18 mouse cellular contexts compared by ENCODE assay signal in the genomic region with DNA sequence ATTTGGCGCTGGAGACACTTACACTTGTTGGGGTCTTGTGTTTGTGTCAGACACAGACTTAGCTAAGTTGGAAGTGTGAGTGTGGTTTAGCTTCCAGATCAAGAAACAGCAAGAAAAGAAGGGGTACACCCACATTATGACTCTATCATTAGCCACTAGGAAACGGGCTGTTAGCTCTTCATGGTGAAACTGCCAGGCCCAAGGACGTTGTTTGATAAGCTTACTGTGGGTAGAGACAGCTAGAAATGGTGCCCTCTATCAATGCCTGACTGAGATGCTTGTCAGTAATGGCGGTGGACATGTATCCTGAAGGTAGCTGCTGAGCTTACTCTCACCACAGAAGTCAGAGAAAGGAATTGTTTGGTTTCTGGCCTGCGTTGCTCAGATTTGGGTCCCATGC.
DNase-seq lines count a peak whose midpoint lies in the region; ATAC-seq lines count a peak whose summit lies in the region.
"Had no signal": no experiment of that assay in that cellular context is flagged by ENCODE, and none has a peak within 500 bp of the region (broad histone marks: within the 10 kb centered on the region; RNA-seq: fewer than 3 reads in every experiment).

No protein-coding gene starts in this region.

- H3K4me3 ChIP-seq in liver, embryonic 13.5 days (replicated peaks): no peak overlapping the region
- H3K4me3 ChIP-seq: embryonic facial prominence, embryonic 12.5 days; forebrain, embryonic 12.5 days; heart, embryonic 12.5 days; hindbrain, embryonic 12.5 days had no signal

- peak overlapping the region; percentile 57 for H3K27ac ChIP-seq in liver, embryonic 13.5 days
- H3K27ac ChIP-seq: forebrain, embryonic 12.5 days; hindbrain, embryonic 12.5 days had no signal

- H3K9me3 ChIP-seq in liver, embryonic 13.5 days (replicated peaks): no peaks in the 10 kb centered on the region
- H3K9me3 ChIP-seq: embryonic facial prominence, embryonic 12.5 days; forebrain, embryonic 12.5 days; heart, embryonic 12.5 days; hindbrain, embryonic 12.5 days had no signal

- 0 out of 2 replicates have a peak, but pooled peaks have one; percentile 36 for ATAC-seq in erythroid progenitor cell, adult 5-6 weeks (replicated peaks; ENCODE audit: low FRiP score, poor library complexity, severe bottlenecking)
- peak; percentile 61 for ATAC-seq in liver, embryonic 13.5 days (ENCODE audit: low read depth)
- ATAC-seq in megakaryocyte progenitor cell, adult 5-6 weeks (replicated peaks; ENCODE audit: poor library complexity): peak; percentile 58
- ATAC-seq: forebrain, embryonic 16.5 days; hindbrain, embryonic 16.5 days had no signal

- intact Hi-C loops in heart, postnatal 10 days (cut with DNase I): no loop called here

- H3K4me2 ChIP-seq in liver, embryonic 13.5 days: no peak overlapping the region
- H3K4me2 ChIP-seq: embryonic facial prominence, embryonic 12.5 days; forebrain, embryonic 12.5 days; heart, embryonic 12.5 days; hindbrain, embryonic 12.5 days had no signal

- no peak overlapping the region for H3K9ac ChIP-seq in liver, embryonic 13.5 days
- H3K9ac ChIP-seq: embryonic facial prominence, embryonic 12.5 days; forebrain, embryonic 12.5 days; heart, embryonic 12.5 days; hindbrain, embryonic 12.5 days had no signal

- 38% methylated on average over 5 of the region's 5 CpGs for WGBS in liver, embryonic 13.5 days (ENCODE audit: insufficient replicate concordance)

- no peak for DNase-seq in liver, embryonic 13.5 days
- DNase-seq in lung, postnatal 10 days: no peak
- no peak for DNase-seq in gastrocnemius, postnatal 25 days
- DNase-seq in heart, postnatal 10 days: no peak
- DNase-seq: adrenal gland, postnatal 10 days; cerebellum, adult 11 months; cerebellum, adult 8-10 months; cerebellum, postnatal 14 days; gastrocnemius, postnatal 10 days; heart, postnatal 4 days had no signal

- no peaks in the 10 kb centered on the region for H3K36me3 ChIP-seq in liver, embryonic 13.5 days
- H3K36me3 ChIP-seq: embryonic facial prominence, embryonic 12.5 days; forebrain, embryonic 12.5 days; heart, embryonic 12.5 days; hindbrain, embryonic 12.5 days had no signal

- peaks cover 60% of the 10 kb centered on the region for H3K4me1 ChIP-seq in liver, embryonic 13.5 days (replicated peaks)

- no peaks in the 10 kb centered on the region for H3K27me3 ChIP-seq in liver, embryonic 13.5 days
- H3K27me3 ChIP-seq: embryonic facial prominence, embryonic 12.5 days; forebrain, embryonic 12.5 days; heart, embryonic 12.5 days; hindbrain, embryonic 12.5 days had no signal
